Mouse (Mus musculus) erythroid progenitor cell, adult 5-6 weeks (primary cell): ENCODE results near the gene Hist1h4b. TPM values are rescaled to one million over a fixed set of nuclear protein-coding genes. Genes with fewer than 3 reads are reported as not detected.
A peak's percentile ranks its signal among the peaks of the same experiment; 100 is the strongest.
"Not testable (repeated sequence)": the region's sequence is repeated elsewhere in the genome, so short reads cannot be mapped to it uniquely, and the experiment has no call there.

Experiments
- ATAC-seq: replicated peaks from 2 replicates; pipeline ENCODE4 v1.8.0; 2016; ENCODE audit warnings: moderate number of reproducible peaks, mild to moderate bottlenecking, moderate TSS enrichment, inconsistent platforms; ENCODE audit not compliant: poor library complexity, low FRiP score, severe bottlenecking
- total RNA-seq, 2 experiments: library from RNA; stranded (forward) in 1 of 2; stranded (reverse) in 1 of 2; fragments of 150-400 nt in 1 of 2; fragments of 186-747, 209-891 nt in 1 of 2; gene quantifications; 2 replicates each; pipeline versions ENCODE4 v1.2.3 to v1.2.4; 2015 to 2017; ENCODE audit warnings: low replicate concordance in 2 of 2

The Hist1h4b gene
- total RNA-seq, 2 experiments from 2014 or later: 380 to 1,134 TPM

- ATAC-seq: no peak
Observed at GRCm38 (mm10) chr13:23752742-23753172, 4.1 kb upstream of the Hist1h4b start.

DNA sequence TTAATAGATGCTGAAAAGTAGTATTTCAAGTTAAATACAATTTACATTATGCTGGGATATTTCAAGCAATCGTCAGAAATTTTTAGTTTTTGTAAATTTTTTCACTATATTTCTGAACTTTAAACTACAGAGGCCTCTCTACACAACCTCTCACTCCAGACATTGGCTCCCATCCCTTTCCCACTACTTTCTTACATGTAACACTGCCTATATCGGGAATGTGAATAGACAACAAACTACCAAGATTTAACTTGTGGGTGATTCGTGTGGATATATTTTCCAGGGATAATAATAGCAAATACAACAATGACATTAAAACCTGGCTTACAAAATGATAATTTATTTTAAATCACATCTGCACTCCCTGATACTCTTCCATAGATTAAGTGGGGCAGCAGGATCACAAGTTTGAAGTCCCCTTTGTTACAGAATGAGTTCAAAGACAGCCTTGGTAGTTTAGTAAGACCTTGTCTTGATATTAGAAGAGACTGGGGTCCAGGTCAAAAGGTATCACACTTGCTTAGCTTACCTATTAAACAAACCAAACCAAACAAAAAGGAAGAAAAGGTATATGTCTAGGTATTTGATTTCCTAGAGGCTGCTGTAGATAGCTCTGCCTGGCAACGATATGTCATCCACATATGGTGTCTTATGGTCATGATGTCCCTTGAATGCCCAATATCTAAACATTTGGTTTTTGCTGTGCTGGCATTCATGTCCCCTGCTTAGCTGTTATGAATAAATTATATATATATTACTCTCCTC lies 3.3 kb upstream of the Hist1h4b start:
- no peak for ATAC-seq

- ATAC-seq: no peak
Observed at GRCm38 (mm10) chr13:23755000-23755399, 1.8 kb upstream of the Hist1h4b start.

- peak; percentile 32 for ATAC-seq
Observed at GRCm38 (mm10) chr13:23757211-23757773, 479 bp downstream of the Hist1h4b start.

DNA sequence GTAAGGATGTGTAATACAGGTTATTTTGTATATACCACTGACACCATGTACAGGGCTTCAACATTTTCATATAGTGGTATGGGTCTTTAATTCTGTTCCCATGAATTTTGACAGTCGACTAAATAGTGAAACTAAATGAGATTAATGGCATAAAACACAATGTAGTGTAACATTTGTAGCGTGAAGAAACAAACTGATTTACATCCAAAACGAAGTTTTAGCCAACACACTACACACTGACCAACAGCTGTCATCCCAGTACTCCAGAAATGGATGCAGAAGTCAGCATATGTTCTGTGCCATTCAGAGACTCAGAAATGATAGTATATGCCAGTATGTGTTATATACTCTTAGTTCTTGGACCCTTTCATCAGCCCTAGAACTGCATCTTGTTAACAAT lies 1.1 kb downstream of the Hist1h4b start:
- no peak for ATAC-seq

GRCm38 (mm10) chr13:23759251-23759771 lies 2.5 kb downstream of the Hist1h4b start:
- ATAC-seq: no peak

DNA sequence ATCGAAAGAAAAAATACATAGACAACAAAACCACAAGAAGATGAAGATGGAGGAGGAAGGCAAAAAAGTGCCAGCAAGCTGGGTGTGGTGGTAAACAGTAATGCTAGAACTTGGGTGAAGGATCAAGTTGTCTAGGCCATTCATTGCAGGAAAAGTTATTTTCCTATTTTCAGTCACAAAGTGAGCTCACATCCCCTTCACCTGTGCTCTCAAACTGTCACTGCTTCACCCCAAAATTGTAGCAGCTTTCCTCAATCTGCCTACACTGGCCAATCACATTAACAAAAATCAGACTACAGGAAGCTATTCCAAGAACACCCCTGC lies 3.1 kb downstream of the Hist1h4b start:
- ATAC-seq: no peak

GRCm38 (mm10) chr13:23760240-23760971 lies 3.6 kb downstream of the Hist1h4b start:
- no peak for ATAC-seq

DNA sequence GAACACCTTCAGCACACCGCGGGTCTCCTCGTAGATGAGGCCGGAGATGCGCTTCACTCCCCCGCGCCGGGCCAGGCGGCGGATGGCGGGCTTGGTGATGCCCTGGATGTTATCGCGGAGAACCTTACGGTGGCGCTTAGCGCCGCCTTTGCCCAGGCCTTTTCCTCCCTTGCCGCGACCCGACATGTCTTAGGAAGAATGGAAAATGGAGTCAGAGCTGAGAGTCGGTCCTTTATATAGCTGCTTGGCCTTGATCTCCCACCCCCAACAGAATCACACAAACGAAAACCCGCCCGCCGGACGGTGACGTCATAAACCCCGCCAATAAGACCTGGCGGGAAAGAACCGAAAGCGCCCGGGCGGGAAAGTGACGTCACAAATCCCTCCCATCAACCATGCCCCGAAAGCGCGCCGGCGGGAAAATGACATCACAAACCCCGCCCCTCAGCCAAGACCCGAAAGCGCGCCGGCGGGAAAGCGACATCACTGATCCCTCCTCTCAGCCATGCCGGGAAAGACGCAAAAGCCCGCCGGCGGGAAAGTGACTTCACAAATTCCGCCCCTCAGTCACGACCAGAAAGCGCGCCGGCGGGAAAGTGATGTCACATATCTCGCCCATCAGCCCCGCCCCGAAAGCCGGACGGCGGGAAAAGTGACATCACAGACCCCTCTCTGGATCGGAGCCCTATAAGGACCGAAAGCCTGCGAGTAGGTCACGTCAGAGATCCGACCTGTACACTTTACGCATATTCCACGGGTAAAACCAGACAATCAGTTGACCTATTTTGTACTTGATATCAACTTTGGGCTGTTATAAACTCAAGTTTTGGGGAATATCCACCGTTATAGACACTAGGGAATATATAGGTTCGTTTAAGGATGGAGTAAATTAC lies 4.4 kb downstream of the Hist1h4b start, which contains the start of gene Hist1h4a:
TSS of gene Hist1h4a (minus strand) at position 259 of the 893 bp plus-strand sequence.
- ATAC-seq: peak; percentile 47

GRCm38 (mm10) chr13:23761871-23762821 lies 5.3 kb downstream of the Hist1h4b start, which contains the start of gene Hist1h3a:
Gene Hist1h3a, minus strand, starts transcription at chr13:23762386.
- ATAC-seq: peak; percentile 46

- ATAC-seq: no peak
Observed at GRCm38 (mm10) chr13:23763242-23763585, 6.4 kb downstream of the Hist1h4b start.

GRCm38 (mm10) chr13:23763586-23764323 lies 6.9 kb downstream of the Hist1h4b start, which contains the start of gene Hist1h1a:
Gene Hist1h1a, plus strand, starts transcription at chr13:23763666.
- ATAC-seq: peak; percentile 51

DNA sequence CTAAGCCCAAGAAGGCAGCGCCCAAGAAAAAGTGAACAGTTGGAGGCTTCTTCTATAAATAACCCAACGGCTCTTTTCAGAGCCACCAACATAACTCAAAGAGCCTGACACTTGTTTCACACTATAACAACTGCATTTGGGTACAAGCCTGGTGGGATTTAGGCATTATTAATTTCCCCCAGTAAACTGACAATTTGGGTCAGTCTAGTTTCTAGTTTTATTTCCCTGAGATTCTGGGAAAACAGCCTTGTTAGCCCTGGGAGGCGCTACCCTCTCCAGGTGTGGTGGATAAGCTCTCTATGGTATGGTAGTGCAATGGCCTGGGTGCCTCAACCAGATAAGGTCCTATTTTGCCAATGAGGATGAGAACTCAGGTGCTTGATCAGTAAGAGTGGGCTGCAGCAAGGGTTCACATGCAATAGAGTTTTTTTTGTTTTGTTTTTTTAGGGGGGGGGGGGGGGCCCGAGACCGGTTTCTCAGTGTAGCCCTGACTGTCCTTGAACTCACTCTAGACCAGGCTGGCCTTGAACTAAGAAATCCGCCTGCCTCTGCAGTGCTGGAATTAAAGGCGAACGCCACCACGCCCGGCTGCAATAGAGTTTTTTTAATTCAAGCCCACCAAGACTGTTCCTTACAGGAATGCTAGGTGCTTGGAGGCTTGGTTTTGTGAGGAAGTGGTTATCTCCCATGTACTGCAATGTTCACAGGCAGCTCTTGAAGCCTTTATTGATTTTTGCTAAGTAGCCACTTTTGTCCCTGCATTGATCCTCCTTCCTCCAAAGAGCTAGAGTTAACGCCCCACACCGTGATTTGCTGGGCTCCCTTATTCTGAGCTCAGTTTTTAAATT lies 7.7 kb downstream of the Hist1h4b start:
- peak; percentile 27; the same call in 1 of the 2 replicates for ATAC-seq

- ATAC-seq: no peak
Observed at GRCm38 (mm10) chr13:23765172-23765513, 8.3 kb downstream of the Hist1h4b start.

DNA sequence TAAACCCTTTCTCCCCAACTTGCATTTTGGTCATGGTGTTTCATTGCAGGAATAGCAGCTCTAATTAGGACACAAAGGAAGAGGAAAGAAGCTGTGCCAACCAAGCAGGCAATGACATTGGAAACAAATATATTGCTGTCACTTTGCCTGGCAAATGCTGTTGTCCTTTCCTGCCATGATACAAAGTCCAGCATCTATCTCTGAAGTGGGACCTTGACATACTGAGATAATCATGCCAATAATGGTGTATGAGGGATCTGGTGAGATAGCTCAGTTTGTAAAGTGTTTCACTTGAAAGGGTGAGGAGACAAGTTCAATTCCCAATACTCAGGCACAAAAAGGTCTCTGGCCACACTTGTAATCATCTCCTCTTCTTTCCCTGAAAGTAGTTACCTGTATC lies 10.0 kb downstream of the Hist1h4b start:
- ATAC-seq: no peak

DNA sequence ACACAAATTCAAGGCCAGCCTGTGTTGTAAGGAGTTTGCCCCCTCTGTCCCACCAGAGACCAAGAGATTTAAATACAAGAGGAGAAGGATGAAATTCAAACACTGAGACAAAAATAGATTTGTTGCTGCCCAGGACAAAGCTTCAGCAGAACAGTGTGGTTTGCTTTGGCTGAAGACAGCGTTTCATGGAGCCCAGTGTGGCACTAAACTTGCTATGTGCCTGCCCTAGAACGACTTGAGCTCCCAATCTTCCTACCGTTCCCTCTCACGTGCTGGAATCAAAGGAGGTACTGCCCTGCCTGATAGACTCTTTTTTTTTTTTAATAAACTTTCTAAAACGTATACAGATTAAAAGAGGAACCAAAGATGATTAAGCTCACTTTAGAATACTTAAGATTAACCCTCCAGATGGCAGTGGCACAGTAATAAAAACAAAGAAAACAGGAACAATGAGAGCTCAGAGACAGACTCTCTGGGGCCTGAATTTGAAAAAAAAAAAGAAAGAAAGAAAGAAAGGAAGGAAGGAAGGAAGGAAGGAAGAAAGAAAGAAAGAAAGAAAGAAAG lies 12.1 kb downstream of the Hist1h4b start:
- ATAC-seq: no peak

DNA sequence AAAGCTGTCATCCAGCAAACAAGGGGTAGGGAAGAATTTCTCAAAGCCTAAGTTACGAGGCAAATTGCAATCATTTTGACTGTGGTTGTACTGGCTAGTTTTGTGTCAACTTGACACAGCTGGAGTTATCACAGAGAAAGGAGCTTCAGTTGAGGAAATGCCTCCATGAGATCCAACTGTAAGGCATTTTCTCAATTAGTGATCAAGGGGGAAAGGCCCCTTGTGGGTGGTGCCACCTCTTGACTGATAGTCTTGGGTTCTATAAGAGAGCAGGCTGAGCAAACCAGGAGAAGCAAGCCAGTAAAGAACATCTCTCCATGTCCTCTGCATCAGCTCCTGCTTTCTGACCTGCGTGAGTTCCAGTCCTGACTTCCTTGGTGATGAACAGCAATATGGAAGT lies 12.8 kb downstream of the Hist1h4b start, which contains the start of gene Trim38:
TSS of gene Trim38 (plus strand) at position 301 of the 400 bp plus-strand sequence.
- ATAC-seq: not testable (repeated sequence)
